Mouse (Mus musculus) layer of hippocampus, adult 2 months (tissue): Measurements from ENCODE around the gene Ttc3. TPM values are rescaled to one million over a fixed set of nuclear protein-coding genes. Genes with fewer than 3 reads are reported as not detected.
"Not testable (repeated sequence)": the region's sequence is repeated elsewhere in the genome, so short reads cannot be mapped to it uniquely, and the experiment has no call there.

Experiments used
- DNase-seq, 2 experiments: peaks; one replicate each; pipeline ENCODE4 v3.0.0; 2022; ENCODE audit warnings: low spot score in 2 of 2
- H3K27ac ChIP-seq: fragments of 200-600 bp; 2 replicates; pipeline ENCODE4 v1.8.1; 2022
- H3K4me3 ChIP-seq: fragments of 200-600 bp; 2 replicates; pipeline ENCODE4 v1.8.1; 2022; ENCODE audit warnings: mild to moderate bottlenecking
- CTCF ChIP-seq: fragments of 200-600 bp; conservative IDR thresholded peaks from 2 replicates; pipeline ENCODE4 v1.8.1; 2022; ENCODE audit warnings: antibody characterized with exemption, mild to moderate bottlenecking, moderate library complexity
- long read RNA-seq, 2 experiments: library from polyadenylated mRNA; stranded (forward); transcript quantifications; one replicate each; pipeline ENCODE4 v2.0.0; 2021; ENCODE audit warnings: borderline mapping rate in 2 of 2
- total RNA-seq, 2 experiments: library from RNA; stranded (reverse); gene quantifications; 2 replicates each; pipeline ENCODE4 v1.2.3; 2021

Gene Ttc3
- total RNA-seq = 100 to 1,000 TPM; 794 to 837 TPM
- long read RNA-seq, experiment 1, full-length matches to known transcripts = 11 of 224 reads
- long read RNA-seq, experiment 1, partial matches to known transcripts = 62 of 224 reads
- long read RNA-seq, experiment 1, other reads (novel, unspliced or antisense) = 151 of 224 reads
- long read RNA-seq, experiment 2, full-length matches to known transcripts = 5 of 366 reads
- long read RNA-seq, experiment 2, partial matches to known transcripts = 84 of 366 reads
- long read RNA-seq, experiment 2, other reads (novel, unspliced or antisense) = 277 of 366 reads

- peak within 1 kb of the TSS; percentile 100 for H3K27ac ChIP-seq
- DNase-seq = peak; percentile 95 to 96
- TF ChIP-seq CTCF = no peak
- H3K4me3 ChIP-seq = peak within 1 kb of the TSS; percentile 94
Observed at GRCm38 (mm10) chr16:94370173-94370914, at the start of gene Ttc3. Gene Ttc3, plus strand, starts transcription at chr16:94370618.

DNA sequence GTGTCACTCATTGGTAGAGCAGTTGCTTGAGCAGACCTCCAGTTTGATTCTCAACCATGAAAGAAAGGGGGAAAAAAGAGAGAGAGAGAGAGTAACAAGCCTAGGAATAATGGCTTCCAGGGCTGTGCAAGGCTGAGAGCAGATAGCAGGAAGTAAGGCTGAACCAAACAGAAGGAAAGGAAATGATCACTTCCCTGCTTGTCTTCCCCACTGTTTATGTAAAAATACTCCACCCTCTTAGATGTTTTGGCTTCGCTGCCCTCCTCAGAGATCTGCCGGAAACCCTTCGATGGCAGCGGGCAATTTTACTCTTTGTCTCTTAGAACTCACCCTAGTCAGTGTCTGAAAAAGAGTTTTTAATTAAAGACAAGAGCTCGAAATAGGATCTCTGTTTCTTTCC lies 46.7 kb upstream of the Ttc3 start:
- no peak overlapping the region for H3K27ac ChIP-seq
- no peak overlapping the region for H3K4me3 ChIP-seq
- DNase-seq = no peak
- TF ChIP-seq CTCF = no peak

DNA sequence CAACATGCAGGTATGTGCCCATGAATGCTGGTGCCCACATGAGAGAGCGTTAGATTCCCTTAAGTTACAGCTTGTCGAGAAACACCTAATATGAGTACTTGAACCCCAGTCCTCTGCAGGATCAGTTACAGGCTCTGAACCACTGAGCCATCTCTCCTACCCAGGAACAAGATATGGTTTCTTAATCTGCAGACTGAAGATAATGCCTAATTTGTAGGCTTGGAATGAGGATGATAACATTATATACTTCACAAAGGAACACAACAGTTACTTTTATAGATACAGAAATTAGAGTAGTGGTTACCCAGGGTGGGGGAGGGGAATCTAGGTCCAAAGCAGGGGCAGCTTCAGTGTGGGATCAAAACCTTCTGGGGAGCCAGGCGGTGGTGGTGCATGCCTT lies 44.4 kb upstream of the Ttc3 start:
- Histone ChIP-seq H3K4me3 (no peak overlapping the region), H3K27ac (no peak overlapping the region)
- no peak for TF ChIP-seq CTCF
- DNase-seq = no peak

GRCm38 (mm10) chr16:94327781-94328711 lies 42.4 kb upstream of the Ttc3 start, which contains the start of gene Ripply3:
Gene Ripply3, plus strand, starts transcription at chr16:94328420.
- Histone ChIP-seq H3K27ac (no peak within 1 kb of the TSS), H3K4me3 (peak within 1 kb of the TSS; percentile 54)
- no peak for TF ChIP-seq CTCF
- no peak for DNase-seq

- Histone ChIP-seq H3K4me3 (peak overlapping the region; percentile 54), H3K27ac (no peak overlapping the region)
- TF ChIP-seq CTCF = no peak
- DNase-seq = no peak
Observed at GRCm38 (mm10) chr16:94328881-94329867, 41.2 kb upstream of the Ttc3 start.

- TF ChIP-seq CTCF = no peak
- Histone ChIP-seq H3K4me3 (no peak overlapping the region), H3K27ac (no peak overlapping the region)
- DNase-seq = no peak
Observed at GRCm38 (mm10) chr16:94330429-94330828, 40.0 kb upstream of the Ttc3 start.

GRCm38 (mm10) chr16:94331233-94331885 lies 39.1 kb upstream of the Ttc3 start:
- H3K27ac ChIP-seq = no peak overlapping the region
- no peak for TF ChIP-seq CTCF

GRCm38 (mm10) chr16:94331886-94332252 lies 38.5 kb upstream of the Ttc3 start:
- no peak overlapping the region for H3K27ac ChIP-seq
- DNase-seq = peak in 1 of 2 experiments; percentile 63
- TF ChIP-seq CTCF = peak; percentile 88
- H3K4me3 ChIP-seq = no peak overlapping the region

More at GRCm38 (mm10) chr16:94331233-94331885, 39.1 kb upstream of the Ttc3 start:
- DNase-seq = no peak
- no peak overlapping the region for H3K4me3 ChIP-seq

GRCm38 (mm10) chr16:94335656-94336055 lies 34.8 kb upstream of the Ttc3 start:
- TF ChIP-seq CTCF = no peak
- Histone ChIP-seq H3K27ac (no peak overlapping the region), H3K4me3 (no peak overlapping the region)
- no peak for DNase-seq

GRCm38 (mm10) chr16:94339164-94340160 lies 31.0 kb upstream of the Ttc3 start:
- H3K4me3 ChIP-seq, DNase-seq, H3K27ac ChIP-seq: not testable (repeated sequence)
